Mouse (Mus musculus) midbrain, embryonic 15.5 days (tissue): ENCODE measurements around the gene Ptbp2. TPM values are rescaled to one million over a fixed set of nuclear protein-coding genes. Genes with fewer than 3 reads are reported as not detected.

Source experiments
- microRNA-seq: library from miRNA; unstranded; fragments of <30 nt; microRNA quantifications from one replicate; pipeline ENCODE4, GENCODE M21; 2016
- polyA plus RNA-seq: library from polyadenylated mRNA; unstranded; fragments of >200 nt; fragmentation: Nextera tagmentation; extraction: Ambion mirVana; gene quantifications from 2 replicates; pipeline ENCODE4 v1.2.1, GENCODE M21; 2015

The Ptbp2 gene
- polyA plus RNA-seq, 1 experiment from 2014 or later, result 246 TPM

Small RNA genes lying within 50 kb of the gene (microRNA-seq; reads per million reads assigned to microRNA genes)
- gene Gm24744, result not detected
